Mouse (Mus musculus) 3134 (cell line): ENCODE results near the gene Phlpp1.

ENCODE experiments used
- DNase-seq: peaks from one replicate; pipeline ENCODE4 v3.0.0-alpha.2; 2011; ENCODE audit warnings: low spot score; ENCODE audit not compliant: insufficient read length; ENCODE audit errors: extremely low read depth

Gene Phlpp1

DNA sequence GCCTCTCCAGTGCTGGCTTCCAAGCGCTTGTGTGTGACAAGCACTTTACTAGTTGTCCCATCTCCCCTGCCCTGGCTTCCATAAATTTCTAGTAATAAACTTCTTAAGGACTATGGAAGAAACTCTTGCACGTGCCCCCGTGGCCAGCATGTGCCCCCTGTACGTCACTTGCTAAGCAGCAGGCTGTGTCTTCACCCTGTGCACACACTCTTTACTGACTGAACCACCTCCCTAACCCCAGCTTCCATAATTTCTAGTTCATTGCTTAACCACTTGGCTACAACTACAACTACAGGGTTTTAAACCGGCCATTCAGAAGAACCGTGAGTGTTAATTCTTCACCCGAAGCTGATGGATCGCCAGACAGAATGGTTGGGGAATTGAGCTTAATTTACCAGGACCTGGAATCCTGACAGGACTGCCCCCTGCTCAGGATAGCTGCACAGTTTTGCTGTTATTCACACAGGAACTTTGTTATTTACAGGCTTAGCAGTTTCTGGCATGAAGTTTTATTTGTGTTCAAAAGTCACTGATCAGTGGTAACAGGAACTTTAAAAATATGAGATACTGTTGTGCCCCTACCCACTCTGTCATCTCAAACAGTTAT, 21.4 kb downstream of the Phlpp1 start:
- no peak for DNase-seq

DNA sequence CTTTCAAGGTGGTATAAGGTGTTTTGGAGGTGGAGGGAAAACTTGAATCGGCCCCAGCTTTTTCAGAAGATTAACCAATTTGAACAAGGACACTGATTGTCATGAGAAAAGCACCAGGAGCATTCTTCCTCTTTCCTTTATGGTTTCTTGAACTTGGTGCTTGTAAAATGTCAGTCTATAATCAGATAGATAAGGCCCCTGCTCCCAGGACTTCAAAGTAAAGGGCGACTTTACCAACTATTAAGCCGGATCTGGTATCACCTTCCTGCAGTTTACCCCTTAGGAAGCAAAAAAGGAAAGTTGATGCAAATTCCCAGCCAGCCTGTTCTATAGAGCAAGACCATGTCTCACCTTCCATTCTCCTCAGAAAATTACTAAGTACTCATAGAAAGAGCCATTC, 21.9 kb downstream of the Phlpp1 start:
- DNase-seq, result no peak

DNA sequence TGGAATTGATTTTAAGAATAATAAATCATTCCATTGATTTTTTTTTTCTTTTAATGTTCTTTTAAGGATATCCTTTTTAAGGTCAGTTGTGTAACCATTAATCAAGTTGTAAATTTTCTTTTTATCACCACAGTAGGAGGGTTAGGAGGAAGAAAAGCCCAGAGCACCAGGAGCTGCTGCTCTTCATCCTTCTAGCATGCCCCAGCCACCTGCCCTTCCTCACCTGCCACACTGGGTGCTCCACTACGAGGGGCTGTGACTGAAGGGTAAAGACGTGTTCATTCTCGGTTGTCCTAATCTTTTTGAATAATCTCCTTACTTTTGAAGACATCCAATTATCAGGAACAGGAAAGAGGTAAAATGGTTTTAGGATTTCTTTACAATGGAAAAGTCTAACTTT, 22.7 kb downstream of the Phlpp1 start:
- no peak for DNase-seq

DNA sequence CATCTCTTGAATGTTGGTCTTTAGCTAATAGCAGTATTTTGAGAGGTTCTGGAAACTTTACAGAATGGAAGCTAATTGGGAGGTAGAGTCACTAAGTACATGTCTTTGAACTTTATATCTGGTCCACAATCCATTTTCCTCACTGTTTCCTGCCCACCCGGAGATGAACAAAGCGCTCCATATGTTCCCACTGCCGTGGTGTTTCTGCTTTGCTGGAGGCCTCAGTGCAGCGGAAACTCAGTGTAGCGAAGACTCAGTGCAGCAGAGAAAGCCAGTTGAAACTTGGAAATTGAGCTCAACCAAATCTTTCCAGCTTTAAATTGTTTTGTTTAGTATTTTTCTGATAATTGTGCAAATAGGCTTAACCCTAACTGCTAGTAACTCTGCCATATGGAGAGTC, 26.4 kb downstream of the Phlpp1 start:
- DNase-seq, result no peak

DNA sequence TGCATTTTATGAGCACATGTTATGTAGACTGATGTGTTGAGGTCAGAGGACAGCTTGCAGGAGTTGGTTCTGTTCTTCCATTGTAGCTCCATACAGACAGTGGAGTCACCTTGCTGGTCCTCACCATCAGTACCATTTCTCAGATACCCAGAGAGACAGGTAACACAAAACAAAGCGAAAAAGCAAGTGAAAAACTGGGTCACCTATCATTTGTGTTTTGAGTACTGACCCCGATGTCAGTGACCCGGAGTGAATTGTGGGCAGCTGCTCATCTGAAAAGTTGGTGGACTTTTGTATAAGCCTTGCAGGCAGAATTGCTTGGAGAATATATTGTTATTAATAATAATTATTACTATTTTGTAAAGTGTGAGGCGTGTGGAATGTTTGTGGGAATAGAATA, 27.6 kb downstream of the Phlpp1 start:
- DNase-seq, result no peak

DNA sequence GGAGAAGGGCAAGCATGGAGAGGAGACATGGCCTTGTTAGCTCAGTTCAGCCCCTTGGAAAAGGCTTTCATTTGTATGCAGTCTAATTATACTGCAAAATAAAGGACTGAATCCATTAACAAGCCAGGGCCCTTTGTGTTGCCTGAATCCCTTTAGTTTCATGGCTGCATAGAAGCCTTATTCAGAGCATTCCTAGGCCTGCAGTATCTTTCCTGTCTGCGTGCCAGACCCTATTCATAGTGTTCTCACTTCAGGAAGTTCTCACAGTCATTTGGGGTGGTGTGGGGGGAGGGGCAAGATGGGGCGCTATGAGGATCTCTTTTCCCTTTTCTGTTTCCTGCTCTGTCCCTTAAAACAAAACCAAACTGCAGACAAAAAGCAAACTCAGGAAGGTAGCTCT, 28.1 kb downstream of the Phlpp1 start:
- DNase-seq, result no peak

DNA sequence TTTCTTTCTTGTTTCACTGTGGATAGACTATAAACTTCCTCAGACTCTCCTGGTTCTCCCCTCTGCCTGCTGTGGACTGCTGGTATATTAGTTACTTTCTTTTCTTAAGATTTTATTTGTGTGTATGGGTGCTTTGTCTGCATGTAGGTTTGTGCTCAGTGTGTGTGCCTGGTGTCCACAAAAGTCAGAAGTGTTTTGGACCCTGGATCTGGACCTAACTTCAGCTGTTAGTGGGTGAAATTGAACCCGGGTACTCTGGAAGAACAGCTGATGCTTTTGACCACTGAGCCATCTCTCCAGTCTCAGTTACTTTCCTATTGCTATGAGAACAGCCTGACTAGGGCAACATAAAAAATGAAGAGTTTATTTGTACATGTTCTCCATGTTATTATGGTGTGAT, 29.5 kb downstream of the Phlpp1 start:
- no peak for DNase-seq

DNA sequence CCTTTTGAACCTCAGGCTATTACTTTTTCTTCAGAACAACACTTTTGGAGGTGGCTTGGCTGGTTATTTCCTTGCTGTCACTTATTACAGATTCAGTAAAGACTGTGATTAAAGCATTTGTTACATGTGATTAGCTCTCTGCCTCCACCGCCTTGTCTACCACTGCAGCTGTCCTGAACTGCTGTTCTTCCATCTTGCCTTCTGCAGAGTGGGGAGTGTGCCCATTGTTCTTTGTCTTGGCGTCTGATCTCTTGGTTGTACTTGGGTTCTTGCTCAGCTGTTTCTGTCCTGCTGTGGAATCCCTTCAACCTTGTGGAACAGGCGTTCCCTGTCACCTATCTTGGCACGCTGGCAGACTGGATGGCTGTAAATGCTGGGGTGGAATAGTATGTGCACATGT, 30.4 kb downstream of the Phlpp1 start:
- DNase-seq, result no peak

DNA sequence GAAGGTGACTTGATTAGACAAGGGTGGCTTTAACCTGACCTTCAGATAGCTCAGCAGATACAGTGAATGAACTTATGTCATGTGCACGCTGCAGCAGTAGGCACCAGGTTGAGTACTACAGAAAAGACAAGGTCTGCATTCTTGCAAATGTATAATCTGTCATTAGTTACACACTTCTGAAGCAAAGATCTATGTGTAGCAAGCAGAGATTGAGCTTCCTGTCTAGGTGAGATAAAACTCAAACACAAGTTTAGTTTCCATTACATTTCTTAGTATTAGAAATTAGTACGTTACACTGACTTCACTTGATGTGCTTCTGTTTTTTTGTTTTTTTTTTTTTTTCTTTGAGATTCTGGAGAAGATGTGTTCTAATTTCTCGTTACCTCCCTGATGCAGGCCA, 32.4 kb downstream of the Phlpp1 start:
- DNase-seq, result no peak

DNA sequence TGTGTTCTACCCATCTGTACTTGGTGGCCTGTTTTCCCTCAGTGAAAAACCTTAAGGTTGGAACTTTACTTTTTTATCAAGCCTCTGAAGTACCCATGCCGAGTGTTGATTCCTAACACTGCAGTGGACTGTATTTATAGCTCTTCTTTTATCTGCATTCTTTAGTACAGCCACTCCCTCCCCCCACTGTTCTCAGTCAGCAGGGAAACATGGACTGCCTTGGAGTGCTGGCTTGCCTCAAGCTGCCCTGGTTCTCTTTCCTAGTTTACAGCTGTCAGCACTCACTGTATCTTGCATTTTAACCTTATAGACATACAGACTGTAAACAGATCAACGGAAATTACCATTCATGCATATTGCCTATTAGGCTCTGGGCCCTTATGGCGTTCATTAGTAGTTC, 32.8 kb downstream of the Phlpp1 start:
- DNase-seq, result no peak

DNA sequence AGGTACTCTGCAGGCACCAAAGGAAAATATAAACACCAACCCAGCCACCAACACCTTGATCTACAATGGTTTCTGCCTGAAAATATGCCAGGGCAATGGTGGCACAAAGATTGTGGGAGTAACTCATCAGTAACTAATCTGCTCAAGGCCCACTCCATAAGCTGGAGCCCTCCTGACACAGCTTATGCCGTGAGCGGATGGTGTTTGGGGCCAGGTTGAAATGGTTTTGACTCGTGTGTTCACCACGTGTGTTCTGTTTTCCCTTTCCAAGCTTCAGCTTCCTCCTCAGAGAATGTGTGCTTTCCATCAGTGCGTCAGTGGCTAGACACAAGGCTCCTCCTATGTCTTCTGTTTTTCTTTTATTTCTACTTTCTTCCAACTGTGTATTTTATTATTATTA, 37.0 kb downstream of the Phlpp1 start:
- no peak for DNase-seq

DNA sequence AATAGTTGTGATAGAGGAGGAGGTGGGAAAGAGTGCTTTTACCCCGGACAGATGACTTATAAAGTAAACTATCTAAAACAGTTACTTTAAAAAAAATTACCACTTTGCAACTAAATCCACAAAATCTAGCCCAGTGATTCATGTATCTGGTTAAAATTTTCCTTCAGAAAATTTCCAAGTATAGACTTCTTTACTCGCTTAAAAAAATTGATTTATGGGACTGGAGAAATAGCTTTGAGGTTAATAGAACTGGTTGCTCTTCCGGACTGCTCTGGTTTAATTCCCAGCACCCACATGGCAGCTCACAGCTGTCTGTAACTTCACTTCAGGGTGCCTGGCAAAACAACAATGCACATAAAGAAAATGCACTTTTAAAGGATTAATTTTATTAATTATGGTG, 38.9 kb downstream of the Phlpp1 start:
- DNase-seq, result no peak

DNA sequence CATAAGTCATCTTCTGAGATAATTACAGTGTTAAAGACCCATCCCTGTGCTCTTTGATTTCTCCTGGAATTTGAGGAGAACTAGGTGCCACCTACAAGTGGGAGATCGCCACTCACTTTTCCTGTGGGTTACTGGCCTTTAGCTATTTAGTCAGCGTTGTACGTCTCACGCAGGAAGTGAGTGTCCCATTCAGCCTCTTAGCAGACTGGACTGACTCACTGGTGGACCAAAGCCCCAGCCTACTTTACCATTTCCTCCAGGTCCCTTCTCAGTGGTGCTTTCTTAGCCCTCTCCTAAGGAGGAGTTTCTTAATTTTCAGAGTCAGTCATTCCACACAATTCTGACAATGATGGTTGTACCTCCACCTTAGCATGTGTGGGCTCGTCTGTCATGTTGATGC, 39.6 kb downstream of the Phlpp1 start:
- peak; percentile 10 for DNase-seq

DNA sequence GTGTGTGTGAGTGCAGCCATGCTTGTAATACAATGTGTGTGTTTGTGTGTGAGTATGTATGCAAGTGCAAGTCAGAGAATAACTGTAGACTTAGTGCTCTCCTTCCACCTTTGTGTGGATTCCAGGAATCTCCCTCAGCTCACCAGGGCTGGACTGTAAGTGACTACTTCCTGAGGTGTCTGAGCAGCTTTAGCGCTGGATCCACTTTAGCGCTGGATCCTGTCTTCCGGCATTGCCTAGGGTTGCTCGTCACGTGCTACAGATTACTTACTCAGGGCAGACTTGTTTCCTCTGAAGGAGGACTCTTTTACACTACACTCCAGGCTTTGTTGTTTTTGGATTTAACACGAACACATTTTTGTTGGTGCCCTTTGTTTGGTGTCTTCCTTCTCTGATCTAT, 48.9 kb downstream of the Phlpp1 start:
- no peak for DNase-seq

DNA sequence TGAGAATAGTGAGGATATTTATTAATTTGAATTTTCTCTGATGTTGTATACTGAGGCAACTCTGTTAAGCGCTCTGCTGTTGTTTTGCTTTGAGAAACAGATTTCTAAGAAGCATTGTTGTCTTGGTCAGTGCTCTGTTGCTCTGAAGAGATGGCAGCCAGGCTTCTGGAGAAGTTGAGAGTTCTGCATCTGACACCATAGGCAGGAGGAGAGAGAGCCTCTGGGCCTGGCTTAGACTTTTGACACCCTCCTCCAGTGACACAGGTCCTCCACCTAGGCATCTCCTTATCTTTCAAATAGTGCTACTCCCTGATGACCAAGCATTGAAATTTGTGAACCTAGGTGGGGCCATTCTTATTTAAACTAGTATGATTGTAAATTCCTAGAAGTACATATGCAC, 49.8 kb downstream of the Phlpp1 start:
- DNase-seq, result no peak

DNA sequence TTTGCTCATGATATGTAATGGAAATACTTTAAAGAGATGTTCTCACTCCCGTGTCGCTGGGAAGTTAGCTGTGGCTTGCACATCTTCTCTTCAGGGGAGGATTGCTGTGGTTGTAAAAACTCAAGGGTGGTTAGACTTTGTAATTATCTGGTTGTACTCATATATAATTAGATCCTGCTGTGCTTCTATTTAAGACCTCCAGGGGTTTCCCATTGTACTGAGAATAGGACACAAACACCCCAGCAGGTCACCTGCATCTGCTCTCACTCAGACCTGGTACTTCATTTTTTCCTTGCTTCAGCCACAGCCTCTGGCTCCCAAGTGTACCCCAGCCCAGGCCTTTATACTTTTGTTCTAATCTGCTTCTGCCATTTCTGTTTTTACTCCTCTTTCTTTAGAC, 50.4 kb downstream of the Phlpp1 start:
- DNase-seq, result no peak

DNA sequence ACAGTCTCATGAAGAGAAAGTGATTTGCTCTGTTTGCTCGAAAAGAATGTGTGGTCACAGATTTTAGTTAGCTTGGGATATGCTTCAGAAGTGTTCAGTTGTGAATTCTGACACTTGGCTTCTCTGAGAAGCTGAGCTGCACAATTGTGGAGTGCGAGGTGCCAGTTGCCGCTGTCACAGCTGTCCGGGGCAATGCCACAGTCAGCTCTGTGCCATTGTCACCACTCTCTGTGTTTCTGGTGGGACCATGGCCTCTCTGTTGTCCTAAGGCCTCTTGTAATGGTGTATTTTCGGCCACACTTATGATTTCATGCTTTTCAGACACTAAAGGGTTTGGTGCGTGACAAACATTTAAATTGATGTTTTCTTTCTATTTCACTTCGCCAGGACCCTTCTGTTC, 55.1 kb downstream of the Phlpp1 start:
- no peak for DNase-seq

DNA sequence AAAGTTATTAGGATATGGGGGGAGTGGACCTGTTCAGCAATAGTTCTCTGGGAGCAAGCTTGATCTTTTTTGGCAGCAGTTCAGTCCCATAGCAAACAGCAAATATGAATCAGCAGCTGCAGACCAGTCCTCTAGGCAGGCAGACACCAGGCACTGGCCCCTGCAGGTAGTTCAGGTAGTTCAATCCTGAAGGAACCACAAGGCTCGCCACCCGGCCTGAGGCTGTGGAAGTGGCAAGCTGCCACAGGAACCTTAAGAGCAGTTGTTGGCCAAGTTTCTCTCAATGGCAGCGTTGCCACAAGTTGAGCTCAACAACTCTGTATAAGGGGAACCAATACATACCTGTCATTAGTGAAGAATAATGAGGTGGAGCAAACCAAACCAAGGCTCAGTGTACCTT, 58.8 kb downstream of the Phlpp1 start:
- no peak for DNase-seq

DNA sequence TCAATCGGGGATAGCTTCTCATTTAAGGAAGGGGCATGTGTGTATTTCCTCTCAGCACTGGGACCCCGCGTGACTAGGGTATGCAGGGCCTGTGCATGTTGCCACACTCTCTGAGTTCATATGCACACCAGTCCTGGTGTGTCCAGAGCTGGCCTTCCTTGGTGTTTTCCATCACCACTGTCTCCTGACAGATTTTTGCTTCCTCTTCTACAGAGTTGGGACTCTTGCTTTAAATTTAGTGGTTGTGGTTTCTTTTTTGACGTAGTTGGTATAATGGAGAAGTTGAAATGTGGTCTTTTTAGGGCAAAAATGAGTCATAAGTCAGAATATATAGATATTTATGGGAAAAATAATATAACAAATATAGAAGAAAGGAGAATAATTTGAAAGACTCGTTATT, 59.8 kb downstream of the Phlpp1 start:
- DNase-seq, result no peak

DNA sequence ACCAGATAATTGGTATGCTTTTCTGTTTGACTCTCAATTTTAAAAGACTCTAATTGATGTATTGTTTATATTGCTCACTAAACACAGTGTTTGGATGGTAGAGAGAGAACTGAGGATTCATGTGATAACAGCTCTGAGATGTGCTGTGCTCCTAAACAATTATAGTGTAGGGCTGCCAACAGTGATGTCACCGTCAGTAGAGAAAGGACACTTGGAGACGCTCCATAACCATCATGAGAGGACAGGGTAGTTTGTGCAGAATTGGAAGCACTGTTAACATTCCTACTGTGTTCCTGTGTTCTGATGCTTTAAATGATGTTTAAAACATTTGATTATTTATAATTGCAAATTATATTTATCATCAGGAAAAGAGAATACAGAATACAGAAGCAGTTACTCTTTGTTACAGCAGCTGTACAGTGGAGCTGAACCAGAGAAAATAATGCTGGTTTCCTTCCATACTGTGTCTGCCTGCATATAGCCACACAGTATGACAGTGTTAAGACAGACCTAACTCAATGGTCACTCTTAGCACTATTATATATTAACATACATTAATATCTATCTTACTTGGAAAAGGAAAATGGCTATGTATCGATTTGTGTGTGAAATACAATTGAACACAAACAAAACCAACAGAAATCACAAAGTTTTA, 60.4 kb downstream of the Phlpp1 start:
- no peak for DNase-seq

DNA sequence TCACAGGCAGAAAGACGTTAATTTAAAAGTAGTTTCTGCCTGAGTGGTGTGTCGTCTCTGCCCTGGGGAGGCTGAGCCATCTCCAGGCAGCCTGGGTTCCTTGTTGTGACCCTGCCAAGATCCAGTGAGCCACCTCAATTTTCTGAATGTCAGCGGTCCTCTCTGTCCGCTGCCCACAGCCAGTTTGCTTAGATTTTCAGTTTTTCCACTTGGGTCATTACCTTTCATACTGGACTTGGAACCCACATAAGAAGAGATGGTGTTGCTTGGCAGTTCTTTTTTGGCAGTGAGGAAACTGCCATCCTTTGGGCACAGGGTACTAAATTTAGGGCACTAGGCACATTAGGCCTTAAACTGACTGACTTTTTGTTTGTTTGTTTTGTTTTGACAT, 60.9 kb downstream of the Phlpp1 start:
- DNase-seq, result no peak

DNA sequence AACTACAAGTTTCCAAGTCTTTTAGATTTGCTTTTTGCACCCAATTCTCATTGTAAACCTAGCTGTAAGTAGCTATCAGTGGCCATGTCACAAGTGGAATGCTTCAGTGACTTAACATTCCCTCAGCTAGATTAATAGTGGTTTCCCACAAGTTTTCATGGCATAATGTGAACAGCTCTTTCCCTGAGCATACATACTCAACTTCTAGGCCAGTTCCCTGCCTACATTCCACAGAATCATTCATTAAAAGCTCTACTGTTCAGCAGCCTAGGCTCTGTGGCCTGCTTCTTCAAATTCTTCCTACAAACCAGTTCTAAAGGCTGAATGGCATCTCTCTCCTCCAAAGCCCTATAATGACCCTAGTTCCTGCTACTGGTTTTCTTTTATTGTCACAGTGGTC, 65.4 kb downstream of the Phlpp1 start:
- no peak for DNase-seq

DNA sequence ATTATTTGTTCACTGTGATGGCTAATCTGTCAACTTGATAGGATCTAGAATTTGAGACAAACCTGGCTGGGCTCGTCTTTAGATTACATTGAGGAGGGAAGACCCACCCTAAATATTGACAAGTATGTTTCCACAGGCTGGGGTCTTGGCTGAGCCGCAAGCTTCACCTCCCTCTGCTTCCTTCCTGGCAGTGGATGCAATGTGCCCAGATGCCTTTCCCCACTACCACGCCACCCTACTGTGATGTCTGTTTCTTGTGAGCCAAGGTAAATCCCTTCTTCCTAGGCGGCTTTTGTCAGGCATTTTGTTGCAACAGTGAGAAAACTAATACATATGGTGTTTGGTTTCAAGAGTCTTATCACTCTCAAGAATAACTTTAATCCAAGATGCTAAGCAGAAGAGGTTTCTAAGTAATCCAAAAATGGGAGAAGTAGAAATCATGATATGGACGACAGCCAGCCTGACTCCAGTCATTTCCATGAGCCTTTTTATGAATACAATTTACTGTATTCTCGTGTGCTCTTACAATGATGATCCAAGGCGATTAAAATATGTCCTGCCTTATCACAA, 68.6 kb downstream of the Phlpp1 start:
- no peak for DNase-seq
